Mouse (Mus musculus): ENCODE measurements around the gene Smarcd1.
A peak's percentile ranks its signal among the peaks of the same experiment; 100 is the strongest.

Smarcd1 gene

DNA sequence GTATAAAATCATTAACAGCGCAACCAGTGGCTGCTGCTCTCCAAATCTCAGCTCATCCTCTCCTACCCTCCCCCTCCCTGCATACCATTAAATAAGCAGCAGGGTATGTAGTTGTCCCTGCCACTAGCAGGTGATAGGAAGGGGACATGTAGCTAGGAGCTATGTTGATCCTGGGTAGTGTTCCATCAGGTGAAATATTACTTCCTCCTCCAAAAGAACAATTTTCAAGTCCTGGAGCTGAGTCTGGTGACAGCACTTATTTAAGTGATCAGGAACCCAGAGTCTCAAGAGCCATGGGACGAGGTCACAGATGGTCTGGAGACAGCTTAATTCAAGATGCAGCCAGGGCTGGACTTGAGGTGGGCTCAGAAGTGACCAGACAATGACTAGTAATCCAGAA, 33.7 kb downstream of the Smarcd1 start:
- peak; percentile 100 for DNase-seq

DNA sequence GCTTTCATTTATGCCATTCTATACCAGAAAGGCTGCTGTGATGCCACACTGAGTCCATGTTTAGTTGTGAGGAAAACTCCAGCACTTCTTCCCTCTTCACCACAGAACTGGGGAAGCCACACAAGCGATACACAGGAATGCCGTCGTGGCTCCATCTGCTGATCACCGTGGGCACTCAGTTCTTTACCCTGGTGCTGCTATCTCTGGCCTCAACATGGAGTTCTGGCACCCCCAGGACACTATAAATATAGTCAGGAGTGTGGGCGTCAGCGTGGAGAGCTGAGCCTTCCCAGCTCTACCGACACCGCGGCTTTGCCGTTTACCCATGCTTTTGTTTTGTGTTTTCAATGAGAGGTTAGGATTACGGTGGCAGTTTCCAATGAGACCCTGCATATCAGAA, 34.7 kb downstream of the Smarcd1 start:
- DNase-seq: no peak

DNA sequence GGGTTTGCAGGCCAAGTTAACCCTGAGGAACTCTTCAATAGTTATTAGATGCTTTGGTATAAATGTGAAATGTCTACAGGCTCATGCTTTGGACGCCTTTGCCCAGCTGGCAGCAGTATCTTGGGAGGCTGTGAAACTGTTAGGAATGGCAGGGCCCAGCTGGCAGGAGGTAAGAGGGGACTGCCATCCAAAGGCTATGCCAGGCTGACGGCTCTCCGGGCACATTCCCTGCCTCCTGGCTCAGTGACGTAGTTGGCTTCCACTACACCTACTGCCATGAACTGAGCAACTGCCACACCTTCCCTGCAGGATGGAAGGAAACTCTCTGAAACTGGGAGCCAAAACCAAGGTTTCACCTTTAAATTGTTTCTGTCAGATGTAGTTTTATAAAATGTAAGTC, 38.3 kb downstream of the Smarcd1 start:
- no peak for DNase-seq

DNA sequence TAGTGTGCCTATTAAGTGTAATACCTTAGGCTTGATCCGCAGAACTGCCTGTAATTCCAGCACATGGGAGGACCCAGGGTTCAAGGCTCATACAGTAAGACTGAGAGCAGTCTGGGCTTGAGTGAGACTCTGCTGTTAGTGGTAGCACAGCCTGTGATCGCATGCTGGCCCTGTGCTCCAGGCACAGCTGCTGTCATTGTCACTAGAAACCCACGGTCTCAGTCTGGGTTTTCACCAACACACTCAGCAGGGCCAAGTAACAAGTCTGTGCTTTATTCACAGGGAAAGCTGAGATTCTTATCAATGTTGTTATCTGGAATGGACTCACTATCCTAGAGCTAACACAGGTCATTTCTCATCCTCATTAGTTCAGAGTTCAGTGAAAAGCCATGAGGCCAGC, 52.3 kb downstream of the Smarcd1 start:
- DNase-seq: no peak
